Mouse (Mus musculus) T-helper 1 cell (primary cell): ENCODE data around the gene Snx5.

ENCODE experiments used
- in situ Hi-C: fragments of 300-600 bp; cut with MboI, MseI; formaldehyde crosslinking; loops from one replicate; pipeline ENCODE4 v1.15.1; 2025; ENCODE audit warnings: high pct_unique_total_duplicates

The Snx5 gene

GRCm38 (mm10) chr2:144268446-144269305, 2.0 kb downstream of the Snx5 start:
- in situ Hi-C loops: loop anchor here (25.0 kb wide), 1 partner anchor 1644 kb away; the partner anchor contains the start of gene Naa20

GRCm38 (mm10) chr2:144267731-144268015, 3.0 kb downstream of the Snx5 start:
- in situ Hi-C loops: loop anchor here (25.0 kb wide), 1 partner anchor 1645 kb away; the partner anchor contains the start of gene Naa20

GRCm38 (mm10) chr2:144267004-144267730, 3.5 kb downstream of the Snx5 start:
- in situ Hi-C loops: loop anchor here (25.0 kb wide), 1 partner anchor 1645 kb away; the partner anchor contains the start of gene Naa20

GRCm38 (mm10) chr2:144265916-144266683, 4.6 kb downstream of the Snx5 start:
- in situ Hi-C loops: loop anchor here (25.0 kb wide), 1 partner anchor 1646 kb away; the partner anchor contains the start of gene Naa20

GRCm38 (mm10) chr2:144265120-144265488, 5.6 kb downstream of the Snx5 start:
- in situ Hi-C loops: loop anchor here (25.0 kb wide), 1 partner anchor 1647 kb away; the partner anchor contains the start of gene Naa20

GRCm38 (mm10) chr2:144264398-144265119, 6.1 kb downstream of the Snx5 start:
- in situ Hi-C loops: loop anchor here (25.0 kb wide), 1 partner anchor 1648 kb away; the partner anchor contains the start of gene Naa20

- in situ Hi-C loops: loop anchor here (25.0 kb wide), 1 partner anchor 1649 kb away; the partner anchor contains the start of gene Naa20
Measured at GRCm38 (mm10) chr2:144262837-144263236, 7.9 kb downstream of the Snx5 start.

GRCm38 (mm10) chr2:144250111-144250510, 20.6 kb downstream of the Snx5 start:
- in situ Hi-C loops: loop anchor here (25.0 kb wide), 1 partner anchor 1662 kb away; the partner anchor contains the start of gene Naa20

GRCm38 (mm10) chr2:144248613-144249376, 21.9 kb downstream of the Snx5 start:
- in situ Hi-C loops: no loop called here

GRCm38 (mm10) chr2:144247337-144247978, 23.2 kb downstream of the Snx5 start:
- in situ Hi-C loops: no loop called here

GRCm38 (mm10) chr2:144246270-144246669, 24.4 kb downstream of the Snx5 start:
- in situ Hi-C loops: no loop called here

GRCm38 (mm10) chr2:144245464-144245863, 25.2 kb downstream of the Snx5 start:
- in situ Hi-C loops: no loop called here

GRCm38 (mm10) chr2:144240095-144240899, 30.4 kb downstream of the Snx5 start:
- in situ Hi-C loops: no loop called here

GRCm38 (mm10) chr2:144239318-144239717, 31.4 kb downstream of the Snx5 start:
- in situ Hi-C loops: no loop called here

- in situ Hi-C loops: no loop called here
Measured at GRCm38 (mm10) chr2:144238341-144238740, 32.4 kb downstream of the Snx5 start.

GRCm38 (mm10) chr2:144236791-144237584, 33.7 kb downstream of the Snx5 start:
- in situ Hi-C loops: no loop called here

- in situ Hi-C loops: no loop called here
Measured at GRCm38 (mm10) chr2:144235776-144236175, 34.9 kb downstream of the Snx5 start.

- in situ Hi-C loops: no loop called here
Measured at GRCm38 (mm10) chr2:144233534-144233933, 37.2 kb downstream of the Snx5 start.
